Mouse (Mus musculus) testis, postnatal 10 days (tissue): ENCODE data around the gene Tiprl.

Source experiments
- DNase-seq: peaks from one replicate; pipeline ENCODE4 v3.0.0; 2021; ENCODE audit warnings: low spot score

Gene Tiprl

DNA sequence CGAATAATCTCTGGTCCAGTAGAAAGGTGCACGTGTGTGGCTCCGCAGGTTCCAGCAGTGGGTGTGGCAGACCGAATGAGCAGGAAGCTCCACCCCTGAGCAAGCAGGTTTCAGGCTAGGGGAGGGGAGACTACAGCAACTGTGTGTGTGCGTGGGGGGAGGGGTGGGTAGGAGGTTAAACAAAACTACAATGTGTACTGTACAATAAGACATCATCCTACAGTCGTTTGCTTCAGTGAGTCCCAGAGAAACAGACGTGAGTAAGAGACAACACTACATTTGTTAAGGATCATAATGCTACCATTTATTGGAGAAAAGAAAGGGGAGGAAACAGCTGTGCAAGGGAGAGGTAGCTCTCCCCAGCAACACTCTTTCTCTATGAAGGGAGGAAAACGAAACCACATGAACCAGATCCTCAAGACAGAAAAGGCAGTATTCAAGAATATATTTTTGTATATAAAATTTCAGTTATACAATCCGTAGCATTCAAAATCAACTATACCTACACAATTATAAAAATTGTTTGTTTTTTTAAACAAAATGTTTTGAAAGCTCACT lies 62.7 kb downstream of the Tiprl start:
- DNase-seq = peak; percentile 12

DNA sequence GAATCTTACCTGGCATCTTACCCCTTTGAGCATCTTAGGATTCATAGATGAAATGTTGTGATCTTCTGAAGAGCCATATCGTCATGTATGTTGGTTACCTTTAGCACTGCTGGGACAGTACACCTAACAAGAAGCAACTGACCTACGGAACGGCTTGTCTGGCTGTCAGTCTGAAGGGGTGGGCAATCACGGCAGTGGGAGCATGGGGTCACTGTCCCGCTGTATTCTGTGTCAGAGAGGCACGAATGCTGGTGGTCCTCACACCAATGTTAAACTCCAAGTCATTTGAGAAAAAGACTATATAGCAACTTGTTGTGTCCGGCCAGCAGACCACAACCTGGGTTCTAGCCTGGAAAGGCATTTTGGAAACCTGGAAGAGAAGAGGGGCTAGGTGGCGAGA lies 65.5 kb downstream of the Tiprl start:
- no peak for DNase-seq

- DNase-seq = no peak
Observed at GRCm38 (mm10) chr1:165170157-165170556, 66.6 kb downstream of the Tiprl start.

DNA sequence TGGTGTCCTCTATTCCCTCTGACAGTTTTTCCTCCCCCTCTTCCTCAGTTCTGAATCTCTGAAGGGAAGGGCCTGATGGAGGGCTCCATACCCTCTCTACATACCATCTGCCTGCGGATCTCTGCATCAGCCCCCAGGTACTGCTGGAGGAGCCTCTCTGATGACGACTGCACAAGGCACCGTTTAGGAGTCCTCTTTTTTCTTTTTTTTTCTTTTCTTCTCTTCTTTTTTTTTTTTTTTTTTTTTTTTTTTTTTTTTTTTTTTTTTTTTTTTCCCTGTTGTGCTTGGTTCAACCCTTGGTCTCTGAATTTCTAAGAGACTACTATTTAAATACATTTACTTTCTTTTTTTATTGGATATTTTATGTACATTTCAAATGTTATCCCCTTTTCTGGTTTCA lies 67.3 kb downstream of the Tiprl start:
- DNase-seq = no peak

- DNase-seq = no peak
Observed at GRCm38 (mm10) chr1:165164920-165165319, 71.9 kb downstream of the Tiprl start.
